Mouse (Mus musculus) ovary, postnatal 10 days (tissue): ENCODE measurements at regions not wholly inside any gene's neighbourhood (a gene's known extent, or its start where the extent isn't known, plus 50 kb on each side); places are given as distances from the start of the nearest gene placed in this dataset.

Experiments
- DNase-seq: peaks from one replicate; pipeline ENCODE4 v3.0.0; 2022; ENCODE audit warnings: low spot score

GRCm38 (mm10) chr14:63321931-63322510 is 186.9 kb downstream of the Tdh start:
- DNase-seq, result peak; percentile 21
